Mouse (Mus musculus) frontal cortex, postnatal 25 days (tissue): Measurements from ENCODE around the gene Psmb8.

Source experiments
- DNase-seq, 2 experiments: peaks; one replicate each; pipeline ENCODE4 v3.0.0; 2022; ENCODE audit warnings: low spot score in 2 of 2

Psmb8 gene

DNA sequence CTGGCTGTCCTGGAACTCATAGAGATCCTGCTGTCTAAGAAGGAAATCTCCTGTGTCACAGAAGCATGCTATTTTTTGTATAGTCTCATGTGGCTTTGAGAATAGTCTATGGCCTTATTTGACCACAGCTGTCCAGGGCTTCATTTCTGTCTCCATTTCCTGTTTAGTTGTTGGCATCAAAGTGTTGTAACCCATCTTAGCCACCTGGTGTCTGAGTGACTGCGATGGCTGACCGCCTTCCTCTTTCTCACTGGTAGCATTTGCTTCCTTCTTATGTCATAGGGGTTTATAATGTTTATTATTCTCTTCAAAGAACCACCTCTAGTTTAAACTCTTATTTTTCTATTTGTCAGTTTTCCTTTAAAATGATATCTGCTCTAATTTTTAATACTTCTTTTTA lies 51.2 kb downstream of the Psmb8 start:
- no peak for DNase-seq

DNA sequence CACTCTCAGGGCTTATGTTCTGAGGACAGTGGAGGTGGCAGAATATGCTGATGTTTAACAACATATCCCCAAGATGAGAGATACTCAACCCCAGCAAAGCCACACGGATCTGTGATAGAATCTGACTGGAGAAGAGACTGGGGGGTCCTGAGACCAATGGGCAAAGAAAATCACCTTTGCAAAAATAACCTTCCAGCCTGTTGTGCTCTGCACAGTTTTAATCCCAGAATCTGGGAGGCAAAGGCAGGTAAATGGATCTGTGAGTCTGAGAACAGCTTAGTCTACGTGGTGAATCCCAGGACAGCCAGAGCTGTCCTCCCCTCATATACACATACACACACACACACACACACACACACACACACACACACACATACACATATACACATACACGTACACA lies 51.8 kb downstream of the Psmb8 start:
- DNase-seq, result no peak

GRCm38 (mm10) chr17:34249878-34250277 lies 52.4 kb downstream of the Psmb8 start:
- DNase-seq, result no peak
